Mouse (Mus musculus) brown adipose tissue, adult 24 weeks (tissue): Measurements from ENCODE around the gene Dusp11. TPM values are rescaled to one million over a fixed set of nuclear protein-coding genes. Genes with fewer than 3 reads are reported as not detected.
"Not testable (repeated sequence)": the region's sequence is repeated elsewhere in the genome, so short reads cannot be mapped to it uniquely, and the experiment has no call there.

Experiments
- H3K27ac ChIP-seq: fragments of 200-500 bp; replicated peaks from 2 replicates; pipeline ENCODE4 v1.5.1; 2012; ENCODE audit warnings: low read depth, mild to moderate bottlenecking, low read length
- H3K4me1 ChIP-seq: fragments of 200-500 bp; 2 replicates; pipeline ENCODE4 v1.6.1; 2012; ENCODE audit warnings: low read length, mixed read lengths; ENCODE audit not compliant: control insufficient read depth, insufficient read depth, insufficient read length
- H3K4me3 ChIP-seq: fragments of 200-500 bp; 2 replicates; pipeline ENCODE4 v1.5.1; 2012; ENCODE audit warnings: low read depth, mild to moderate bottlenecking, low read length, moderate library complexity; ENCODE audit not compliant: insufficient read depth
- polyA plus RNA-seq: library from polyadenylated mRNA; stranded (reverse); fragments of >200 nt; gene quantifications from 2 replicates; pipeline ENCODE4 v1.2.4, GENCODE M21; 2012; ENCODE audit not compliant: missing spikeins, insufficient read depth, insufficient read length

Gene Dusp11
- polyA plus RNA-seq = 31.9 and 39.0 TPM in 2 replicates

DNA sequence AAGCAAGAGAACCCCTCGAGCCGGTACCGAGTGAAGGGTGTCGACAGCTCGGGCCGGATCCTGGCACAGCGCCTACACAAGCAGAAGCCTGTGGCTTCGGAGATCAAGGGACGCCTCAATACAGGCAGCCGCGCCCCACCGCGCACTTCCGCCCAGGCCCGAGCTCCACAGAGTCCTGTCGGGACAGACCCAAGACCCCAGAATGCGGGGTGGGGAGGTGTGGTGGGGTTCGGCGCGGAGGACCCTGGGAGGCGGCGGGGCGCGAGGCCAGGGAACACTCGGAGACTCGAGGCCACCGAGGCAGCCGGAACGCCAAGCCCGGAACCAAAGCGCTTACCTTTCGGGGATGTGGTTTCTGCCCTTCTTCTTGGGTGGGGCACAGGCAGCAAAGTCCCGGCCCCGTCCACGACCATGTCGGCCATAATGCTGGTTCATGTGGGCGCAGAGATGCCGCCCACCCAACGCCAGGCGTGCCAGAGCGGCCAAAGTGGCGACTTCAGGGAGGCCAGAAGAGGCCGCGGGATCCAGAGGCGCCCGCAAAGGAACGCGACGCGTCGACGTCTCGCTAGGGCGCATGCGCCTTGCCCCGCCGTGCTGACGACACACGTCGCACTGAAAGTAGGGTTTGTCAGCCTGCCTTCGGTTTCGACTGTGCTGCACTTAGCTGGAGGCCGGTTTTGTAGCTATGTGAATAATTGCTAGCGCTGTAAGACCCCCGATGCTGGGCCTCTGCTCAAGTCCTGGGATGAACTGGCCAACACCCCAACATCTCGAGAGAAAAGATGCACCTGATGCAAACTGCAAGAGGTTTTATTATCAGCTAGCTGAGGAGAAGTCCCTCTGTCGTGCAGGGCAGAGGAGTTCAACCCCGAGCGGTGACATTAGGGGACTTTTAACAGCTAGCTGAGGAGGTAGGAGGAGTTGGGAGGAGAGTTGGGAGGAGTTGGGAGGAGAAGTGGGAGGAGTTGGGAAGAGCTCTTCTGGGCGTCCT, at the start of gene Dusp11:
Gene Dusp11, minus strand, starts transcription at position 567 of the 991 bp plus-strand sequence.
- Histone ChIP-seq H3K4me3 (peak within 1 kb of the TSS; percentile 96), H3K4me1 (peaks cover 5% of the 10 kb centered on the region), H3K27ac (peak within 1 kb of the TSS; percentile 97)

DNA sequence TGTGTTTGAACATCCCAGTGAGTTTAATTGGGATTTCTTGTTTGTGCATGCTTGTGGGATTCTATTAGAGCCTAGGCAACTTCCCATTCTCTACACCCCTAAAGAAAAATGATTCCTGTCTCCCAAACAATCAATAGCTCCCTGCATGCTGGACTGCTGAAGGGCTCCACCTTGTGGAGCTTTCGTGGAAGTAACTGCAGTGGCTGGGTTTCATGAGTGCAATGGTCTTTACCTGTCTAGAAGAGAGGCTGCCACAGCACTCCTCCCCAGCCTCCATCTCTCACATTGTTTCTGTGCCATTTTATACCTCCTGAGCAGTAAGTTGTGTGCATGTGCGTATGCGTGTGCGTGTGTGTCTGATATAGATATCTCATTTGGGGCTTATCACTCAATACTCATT, 48.5 kb upstream of the Dusp11 start:
- H3K4me1 ChIP-seq = no peaks in the 10 kb centered on the region
- H3K27ac ChIP-seq = no peak overlapping the region
- no peak overlapping the region for H3K4me3 ChIP-seq

DNA sequence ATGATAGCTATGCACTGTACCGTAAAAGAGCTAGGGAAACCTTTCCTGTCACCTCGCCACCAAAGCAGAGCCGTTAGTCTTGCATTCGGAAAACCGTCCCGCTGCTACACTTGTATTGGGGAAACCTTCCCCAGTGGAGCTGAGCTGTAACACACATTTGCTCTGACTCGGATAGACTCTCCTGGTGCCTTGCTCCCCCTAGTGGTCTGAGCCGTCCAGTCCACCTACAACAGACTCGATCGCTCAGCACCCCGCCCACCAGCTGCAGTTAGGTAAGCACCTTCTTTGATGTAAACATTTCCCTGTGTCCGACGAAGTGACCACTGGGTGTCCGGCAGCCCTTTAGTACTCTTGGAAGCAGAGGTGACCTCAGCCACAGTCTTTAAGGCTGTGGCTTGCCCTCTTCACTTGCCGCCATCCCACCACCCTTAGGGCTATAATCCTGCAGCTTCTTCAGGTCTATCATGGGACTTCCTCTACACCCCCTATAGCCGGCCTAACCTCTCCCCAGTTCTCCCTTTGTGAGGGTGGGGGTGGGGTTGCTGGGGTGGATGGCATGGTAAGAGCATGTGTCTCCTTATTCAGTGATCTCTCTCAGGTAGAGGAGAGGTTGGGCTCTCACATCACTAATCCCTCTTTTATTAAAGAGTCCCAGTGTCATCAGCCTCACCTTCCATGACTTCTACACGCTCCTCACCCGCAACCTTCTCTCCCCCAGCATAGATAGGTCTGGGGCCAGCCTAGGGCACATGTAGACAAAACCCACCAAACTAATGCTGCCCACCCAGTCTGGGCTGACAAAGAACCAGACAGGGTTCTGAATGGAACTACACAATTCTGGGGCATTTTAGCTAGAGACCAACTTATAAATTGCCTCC, 43.0 kb upstream of the Dusp11 start:
- Histone ChIP-seq H3K4me1 (no peaks in the 10 kb centered on the region), H3K4me3 (no peak overlapping the region), H3K27ac (no peak overlapping the region)

DNA sequence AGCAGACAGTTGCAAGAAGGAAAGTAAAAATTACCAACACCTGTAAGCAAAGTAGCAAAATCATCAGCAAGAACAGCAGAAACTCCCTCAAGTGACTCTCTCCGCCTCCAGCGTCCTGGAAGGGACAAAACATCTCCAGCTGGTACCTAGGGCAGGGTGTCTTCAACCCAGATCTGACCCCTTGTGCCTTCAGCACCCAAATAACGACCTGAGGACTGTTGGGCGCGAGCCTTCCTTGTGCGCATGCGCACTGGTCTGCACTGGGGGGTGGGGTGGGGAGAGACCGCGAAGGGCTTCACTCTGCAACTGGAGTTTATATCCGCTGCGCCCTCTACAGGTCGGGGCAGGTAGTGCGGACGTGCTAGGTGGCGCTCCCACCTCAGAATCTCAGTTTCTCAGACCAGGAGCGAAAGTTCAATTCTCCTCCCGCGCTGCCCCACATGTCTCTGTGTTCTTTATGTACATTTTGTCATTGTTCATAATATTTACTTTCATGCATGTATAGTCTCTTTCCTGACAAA, 42.0 kb upstream of the Dusp11 start:
- no peak overlapping the region for H3K4me3 ChIP-seq
- H3K4me1 ChIP-seq = no peaks in the 10 kb centered on the region
- H3K27ac ChIP-seq = no peak overlapping the region

- H3K27ac ChIP-seq, H3K4me3 ChIP-seq, H3K4me1 ChIP-seq: not testable (repeated sequence)
Measured at GRCm38 (mm10) chr6:85990774-85991173, 29.3 kb upstream of the Dusp11 start.

GRCm38 (mm10) chr6:85989570-85989969, 28.1 kb upstream of the Dusp11 start:
- H3K4me3 ChIP-seq, H3K4me1 ChIP-seq, H3K27ac ChIP-seq: not testable (repeated sequence)

- H3K4me1 ChIP-seq = no peaks in the 10 kb centered on the region
- H3K4me3 ChIP-seq = no peak overlapping the region
- no peak overlapping the region for H3K27ac ChIP-seq
Measured at GRCm38 (mm10) chr6:85984351-85984750, 22.9 kb upstream of the Dusp11 start.

DNA sequence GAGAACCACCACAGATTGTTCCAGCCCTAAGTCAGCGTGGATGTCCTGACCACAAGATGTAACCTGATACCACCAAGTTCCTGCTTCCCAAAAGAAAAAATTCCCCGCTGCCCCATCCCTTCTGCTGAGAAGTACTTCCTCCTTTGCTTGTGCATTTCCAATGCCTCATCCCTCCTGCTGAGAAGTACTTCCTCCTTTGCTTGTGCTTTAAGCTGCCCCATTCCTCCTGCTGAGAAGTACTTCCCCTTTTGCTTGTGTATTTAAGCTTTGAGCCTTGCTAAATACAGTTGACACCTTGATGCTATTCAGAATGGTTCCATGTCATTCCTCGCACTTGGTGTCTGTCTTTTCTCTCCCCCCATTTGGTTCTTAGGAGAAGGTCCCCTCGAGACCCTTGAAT, 17.3 kb upstream of the Dusp11 start:
- H3K4me3 ChIP-seq, H3K27ac ChIP-seq, H3K4me1 ChIP-seq: not testable (repeated sequence)

DNA sequence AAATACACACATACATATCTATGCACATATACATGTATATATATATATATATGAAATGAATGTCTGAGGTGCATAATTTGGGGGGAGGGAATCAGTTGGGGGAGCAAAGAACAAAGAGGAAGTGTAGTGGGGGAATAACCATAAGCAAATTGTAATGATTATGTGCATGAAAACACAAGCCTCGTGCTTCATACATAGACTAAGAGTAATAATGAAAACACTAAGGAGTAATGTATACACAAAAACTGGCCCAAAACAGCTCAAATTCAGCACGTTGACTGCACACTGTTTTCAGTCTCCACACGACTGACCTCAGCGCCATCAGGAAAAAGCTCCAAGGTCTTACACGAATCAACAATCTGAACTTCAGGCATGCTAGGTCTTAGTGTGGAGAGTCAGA, 14.8 kb upstream of the Dusp11 start:
- Histone ChIP-seq H3K4me3 (no peak overlapping the region), H3K27ac (no peak overlapping the region), H3K4me1 (peaks cover 2% of the 10 kb centered on the region; the same call in 1 of the 2 replicates)

DNA sequence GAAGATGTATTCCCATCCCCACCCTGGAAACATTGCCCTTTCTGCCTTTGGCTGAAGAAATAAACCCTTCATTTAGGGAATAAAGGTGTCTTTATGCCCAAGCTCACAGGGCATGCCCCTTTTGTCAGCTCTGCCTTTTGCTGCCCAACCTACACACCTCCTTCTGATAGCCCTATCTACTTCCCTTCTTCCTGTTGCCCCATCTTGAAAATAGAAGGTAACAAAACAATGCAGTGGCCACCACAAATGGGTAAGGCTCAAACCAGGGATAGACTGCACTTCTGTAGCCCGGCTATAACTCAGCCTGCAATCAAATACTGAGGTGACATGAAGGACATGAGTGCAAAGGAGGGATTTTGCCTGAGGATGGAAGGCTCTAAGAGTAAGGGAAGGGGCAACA, 14.3 kb upstream of the Dusp11 start:
- no peak overlapping the region for H3K4me3 ChIP-seq
- peaks cover 7% of the 10 kb centered on the region; the same call in 1 of the 2 replicates for H3K4me1 ChIP-seq

GRCm38 (mm10) chr6:85974941-85975617, 13.6 kb upstream of the Dusp11 start:
- Histone ChIP-seq H3K27ac (no peak overlapping the region), H3K4me1 (peaks cover 8% of the 10 kb centered on the region; the same call in 1 of the 2 replicates), H3K4me3 (no peak overlapping the region)

More for the DNA sequence above, 14.3 kb upstream of the Dusp11 start:
- no peak overlapping the region for H3K27ac ChIP-seq

DNA sequence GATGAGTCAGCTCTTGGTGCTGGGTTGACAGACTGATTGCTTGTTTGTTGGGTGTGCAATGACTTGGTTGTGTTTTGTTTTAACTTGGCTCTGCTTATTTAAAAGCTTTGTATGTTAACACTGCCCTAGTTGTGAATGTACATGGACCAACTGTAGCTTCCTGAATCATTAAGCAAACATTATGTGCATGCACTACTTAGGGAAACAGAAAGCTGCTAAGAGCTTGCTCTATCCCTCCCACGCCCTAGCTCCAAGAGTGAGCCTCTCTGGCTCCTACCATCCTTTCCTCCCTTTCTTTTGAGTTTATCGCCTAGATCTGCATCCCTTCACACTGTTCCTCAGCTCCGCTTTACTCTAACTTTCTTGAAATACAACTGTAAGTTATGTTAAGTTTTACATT, 11.9 kb upstream of the Dusp11 start:
- H3K27ac ChIP-seq = no peak overlapping the region
- no peak overlapping the region for H3K4me3 ChIP-seq
- H3K4me1 ChIP-seq = peaks cover 9% of the 10 kb centered on the region; the same call in 1 of the 2 replicates

DNA sequence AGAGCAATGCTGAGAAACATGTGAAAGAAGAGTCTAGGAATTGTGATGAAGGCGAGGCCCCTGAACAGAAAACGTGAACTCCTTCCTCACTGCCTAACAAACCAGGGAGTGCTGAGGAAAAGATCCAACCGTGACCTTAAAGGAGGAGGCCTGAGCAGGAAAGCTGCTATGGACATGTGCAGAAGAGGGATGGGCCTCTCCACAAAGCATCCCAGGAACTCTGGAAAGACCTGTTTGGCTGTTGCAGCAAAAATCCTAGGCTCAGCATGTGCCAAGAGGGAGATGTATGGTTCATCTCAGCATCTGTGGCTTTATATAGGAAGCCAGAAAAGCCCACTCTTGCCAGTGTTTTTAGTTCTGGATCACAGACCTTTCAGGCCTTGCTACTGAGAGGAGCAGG, 11.2 kb upstream of the Dusp11 start:
- H3K4me1 ChIP-seq = peaks cover 9% of the 10 kb centered on the region; the same call in 1 of the 2 replicates
- H3K4me3 ChIP-seq = no peak overlapping the region
- H3K27ac ChIP-seq = no peak overlapping the region

- peaks cover 17% of the 10 kb centered on the region for H3K4me1 ChIP-seq
- H3K4me3 ChIP-seq = no peak overlapping the region
- peak overlapping the region; percentile 7; the same call in 1 of the 2 replicates for H3K27ac ChIP-seq
Measured at GRCm38 (mm10) chr6:85969889-85970288, 8.4 kb upstream of the Dusp11 start.
